Mouse (Mus musculus): ENCODE results near the gene Celf3.

Celf3 gene

GRCm38 (mm10) chr3:94477981-94478422 is at the start of gene Celf3:
TSS of gene Celf3 (plus strand) at chr3:94478295.
- DNase-seq (ENCODE audit: low spot score in 2 of 2): no peak

- DNase-seq (ENCODE audit: low spot score in 2 of 2): no peak
Measured at GRCm38 (mm10) chr3:94430980-94431379, 47.1 kb upstream of the Celf3 start.

GRCm38 (mm10) chr3:94434305-94434704 is 43.8 kb upstream of the Celf3 start:
- DNase-seq (ENCODE audit: low spot score in 2 of 2): no peak

GRCm38 (mm10) chr3:94436420-94436819 is 41.7 kb upstream of the Celf3 start:
- no peak for DNase-seq (ENCODE audit: low spot score in 2 of 2)

GRCm38 (mm10) chr3:94441182-94441581 is 36.9 kb upstream of the Celf3 start:
- DNase-seq (ENCODE audit: low spot score in 2 of 2): no peak

- DNase-seq (ENCODE audit: low spot score in 2 of 2): peak; percentile 88 to 91
Measured at GRCm38 (mm10) chr3:94442951-94443596, 35.0 kb upstream of the Celf3 start, which contains the start of gene Mrpl9. TSS of gene Mrpl9 (plus strand) at chr3:94443318.

GRCm38 (mm10) chr3:94443597-94443964 is 34.5 kb upstream of the Celf3 start, which contains the start of gene Oaz3:
TSS of gene Oaz3 (minus strand) at chr3:94443915.
- DNase-seq (ENCODE audit: low spot score in 2 of 2): no peak

GRCm38 (mm10) chr3:94449377-94449776 is 28.7 kb upstream of the Celf3 start:
- no peak for DNase-seq (ENCODE audit: low spot score in 2 of 2)

GRCm38 (mm10) chr3:94456529-94457000 is 21.5 kb upstream of the Celf3 start:
- DNase-seq (ENCODE audit: low spot score in 2 of 2): peak; percentile 69 to 82

GRCm38 (mm10) chr3:94457055-94457454 is 21.0 kb upstream of the Celf3 start:
- no peak for DNase-seq (ENCODE audit: low spot score in 2 of 2)

GRCm38 (mm10) chr3:94459834-94460233 is 18.3 kb upstream of the Celf3 start:
- no peak for DNase-seq (ENCODE audit: low spot score in 2 of 2)

GRCm38 (mm10) chr3:94463926-94464578 is 14.0 kb upstream of the Celf3 start:
- DNase-seq (ENCODE audit: low spot score in 2 of 2): no peak

GRCm38 (mm10) chr3:94465632-94466430 is 12.3 kb upstream of the Celf3 start:
- DNase-seq (ENCODE audit: low spot score in 2 of 2): peak; percentile 53 to 65

- DNase-seq (ENCODE audit: low spot score in 2 of 2): no peak
Measured at GRCm38 (mm10) chr3:94468931-94469330, 9.2 kb upstream of the Celf3 start.

GRCm38 (mm10) chr3:94472447-94473114 is 5.5 kb upstream of the Celf3 start:
- no peak for DNase-seq (ENCODE audit: low spot score in 2 of 2)

GRCm38 (mm10) chr3:94473115-94473505 is 5.0 kb upstream of the Celf3 start:
- DNase-seq (ENCODE audit: low spot score in 2 of 2): no peak

- no peak for DNase-seq (ENCODE audit: low spot score in 2 of 2)
Measured at GRCm38 (mm10) chr3:94473567-94474232, 4.4 kb upstream of the Celf3 start.

- no peak for DNase-seq (ENCODE audit: low spot score in 2 of 2)
Measured at GRCm38 (mm10) chr3:94476301-94477035, 1.6 kb upstream of the Celf3 start.

GRCm38 (mm10) chr3:94477444-94477843 is 651 bp upstream of the Celf3 start:
- no peak for DNase-seq (ENCODE audit: low spot score in 2 of 2)

- DNase-seq (ENCODE audit: low spot score in 2 of 2): no peak
Measured at GRCm38 (mm10) chr3:94478591-94479169, 585 bp downstream of the Celf3 start.
